Mouse (Mus musculus) ES-CJ7 (cell line): Measurements from ENCODE around the gene Traf5.

Experiments used
- DNase-seq: peaks from one replicate; pipeline ENCODE4 v3.0.0; 2011; ENCODE audit warnings: low read depth, low spot score

Gene Traf5

GRCm38 (mm10) chr1:192092879-192093660 is 711 bp upstream of the Traf5 start:
- DNase-seq, result peak; percentile 91

- DNase-seq, result no peak
These were observed 1.4 kb downstream of the Traf5 start for GRCm38 (mm10) chr1:192090689-192091567.

- no peak for DNase-seq
These were observed 2.1 kb downstream of the Traf5 start for GRCm38 (mm10) chr1:192090281-192090680.

- no peak for DNase-seq
These were observed 2.9 kb downstream of the Traf5 start for GRCm38 (mm10) chr1:192089208-192090166.

- no peak for DNase-seq
These were observed 4.3 kb downstream of the Traf5 start for GRCm38 (mm10) chr1:192088011-192088410.

- DNase-seq, result no peak
These were observed 5.3 kb downstream of the Traf5 start for GRCm38 (mm10) chr1:192087098-192087497.

- no peak for DNase-seq
These were observed 5.9 kb downstream of the Traf5 start for GRCm38 (mm10) chr1:192086279-192087037.

DNA sequence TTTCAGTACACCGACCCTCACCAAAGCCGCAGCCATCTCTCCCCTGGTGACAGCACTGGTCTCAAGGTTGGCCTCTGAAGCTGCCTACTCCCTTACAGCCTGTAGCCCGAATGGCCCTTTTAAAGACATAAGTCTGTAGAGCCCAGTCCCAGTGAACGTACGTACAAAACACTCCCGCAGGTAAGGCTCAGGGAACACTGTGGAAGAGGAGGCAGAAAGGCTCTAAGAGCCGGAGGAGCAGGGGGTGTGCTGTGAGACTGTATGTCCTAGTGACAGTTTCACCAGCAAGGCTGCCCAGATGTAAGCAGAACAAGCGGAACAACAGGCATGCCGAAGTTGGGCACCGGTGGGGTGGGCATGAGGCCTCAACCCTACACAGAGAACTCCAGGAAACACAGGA is 7.1 kb downstream of the Traf5 start:
- no peak for DNase-seq

DNA sequence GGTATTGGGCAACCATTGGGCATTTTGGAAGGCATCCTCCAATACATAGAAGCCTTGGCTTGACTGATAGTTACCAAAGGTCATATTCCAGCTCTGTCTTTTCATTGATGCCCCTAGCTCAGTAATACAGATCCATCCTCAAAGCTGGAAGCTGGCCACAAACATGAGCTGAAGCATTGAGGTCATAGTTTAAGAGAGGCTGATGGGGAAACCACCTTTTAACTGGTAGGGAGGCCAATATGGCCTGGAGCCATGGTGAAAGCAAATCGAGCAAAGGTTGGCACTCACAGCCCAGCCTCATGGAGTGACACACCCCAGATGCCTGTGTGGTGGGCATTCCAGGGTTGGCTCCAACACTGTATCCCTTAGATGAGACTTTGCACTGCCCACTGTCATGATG is 9.7 kb downstream of the Traf5 start:
- no peak for DNase-seq

GRCm38 (mm10) chr1:192081129-192081528 is 11.2 kb downstream of the Traf5 start:
- no peak for DNase-seq

- no peak for DNase-seq
These were observed 13.2 kb downstream of the Traf5 start for GRCm38 (mm10) chr1:192079121-192079520.

- DNase-seq, result no peak
These were observed 14.0 kb downstream of the Traf5 start for GRCm38 (mm10) chr1:192078406-192078805.

DNA sequence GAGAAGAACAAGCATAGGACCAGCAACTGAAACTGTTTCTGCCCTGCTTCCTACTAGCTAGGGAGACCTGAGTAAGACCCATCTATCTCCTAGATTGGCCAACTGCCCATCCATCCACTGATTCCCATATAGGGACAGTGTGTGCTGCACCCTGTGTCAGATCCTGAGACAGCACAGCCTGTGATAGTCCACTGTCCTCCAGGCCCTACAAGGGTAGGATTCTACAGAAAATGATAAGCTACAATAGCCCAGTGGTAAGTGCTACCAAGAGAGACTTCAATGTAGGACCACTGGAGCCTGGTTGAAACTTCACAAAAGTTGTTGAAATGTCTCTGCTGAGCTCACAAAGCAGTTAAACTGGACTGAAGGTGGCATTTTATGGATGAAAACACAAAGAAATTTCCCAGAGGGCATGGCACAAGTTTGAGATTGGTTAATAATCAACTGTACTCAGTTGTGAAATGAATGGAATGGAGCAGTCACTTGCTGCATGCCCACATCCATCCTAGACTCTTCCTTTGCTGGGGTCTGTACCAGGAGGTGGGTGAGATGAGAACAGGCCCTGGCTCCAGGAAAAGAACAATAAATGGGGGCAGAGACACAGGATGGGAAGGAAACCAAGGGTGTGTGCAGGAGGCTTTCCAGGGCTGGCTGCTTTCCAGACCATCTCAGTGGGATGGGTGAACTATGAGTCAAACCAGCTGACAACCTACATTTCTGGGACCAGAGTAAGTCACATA is 15.4 kb downstream of the Traf5 start:
- no peak for DNase-seq

DNA sequence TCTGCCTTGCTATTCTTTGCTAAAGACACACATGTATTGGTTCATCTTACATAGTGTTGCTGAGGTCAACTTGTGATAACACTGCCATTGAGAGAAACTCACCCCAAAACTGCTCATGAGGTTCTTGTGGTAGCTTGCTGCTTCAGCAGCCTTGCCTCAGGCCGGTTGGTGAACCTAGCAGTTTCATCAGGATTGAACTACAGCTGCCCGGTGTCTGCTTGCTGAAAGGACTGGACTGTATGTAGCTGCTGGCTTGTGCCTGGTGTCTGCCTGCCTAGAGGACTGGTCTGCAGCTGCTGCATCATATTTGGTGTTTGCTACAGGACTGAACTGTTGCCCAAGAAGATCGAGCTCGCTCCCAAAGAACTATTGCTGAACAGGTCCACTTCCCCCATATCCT is 16.3 kb downstream of the Traf5 start:
- DNase-seq, result no peak

- no peak for DNase-seq
These were observed 17.5 kb downstream of the Traf5 start for GRCm38 (mm10) chr1:192074824-192075223.

- DNase-seq, result no peak
These were observed 19.9 kb downstream of the Traf5 start for GRCm38 (mm10) chr1:192072426-192072825.

DNA sequence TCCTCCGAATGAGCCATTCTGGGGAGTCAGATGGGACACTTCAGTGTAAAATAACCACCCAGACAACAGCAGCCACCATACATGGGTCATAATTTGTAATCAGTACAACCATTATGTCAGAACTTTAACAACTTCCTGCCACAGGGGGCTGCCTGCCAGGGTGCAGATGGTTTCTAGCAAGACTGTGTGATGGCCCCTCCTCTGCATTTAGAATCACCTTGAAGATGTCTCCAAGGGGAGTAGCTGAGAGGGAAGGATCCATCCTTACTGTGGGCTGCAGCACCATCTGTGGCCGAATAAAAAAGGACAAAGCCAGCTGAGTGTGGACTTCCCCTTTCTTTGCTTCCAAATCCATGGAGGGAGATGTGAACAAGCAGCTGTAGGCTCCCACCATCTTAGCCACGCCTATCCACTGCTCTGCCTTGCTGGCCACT is 21.7 kb downstream of the Traf5 start:
- no peak for DNase-seq

DNA sequence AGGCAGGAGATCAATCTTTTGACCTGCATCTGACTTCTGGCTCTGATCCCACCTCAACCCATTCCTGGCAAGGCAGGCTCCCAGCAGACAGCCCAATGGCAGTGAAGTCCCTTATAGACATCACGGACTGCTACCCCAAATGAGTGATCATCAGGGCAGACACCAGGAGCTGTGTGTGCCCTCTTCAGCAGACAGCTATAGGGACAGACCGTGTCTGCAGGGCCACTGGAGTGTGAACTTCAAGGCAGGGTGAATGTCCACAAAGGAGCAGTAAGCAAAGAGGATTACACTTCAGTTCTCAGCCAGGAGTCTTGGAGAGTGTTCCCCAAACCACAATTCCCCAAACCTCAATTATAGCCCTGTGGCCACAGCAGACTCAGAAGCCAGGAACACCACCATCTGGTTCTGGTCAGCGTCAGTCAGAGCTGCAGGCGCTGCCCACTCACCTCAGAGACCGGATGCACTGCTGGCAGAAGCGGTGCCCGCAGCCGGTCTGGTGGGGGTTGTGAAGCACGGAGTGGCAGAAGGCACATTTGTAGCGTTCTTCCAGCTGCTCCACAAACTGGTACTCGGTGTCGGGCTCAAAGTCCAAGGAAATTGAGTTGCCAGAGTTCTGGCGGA is 22.3 kb downstream of the Traf5 start:
- DNase-seq, result no peak

DNA sequence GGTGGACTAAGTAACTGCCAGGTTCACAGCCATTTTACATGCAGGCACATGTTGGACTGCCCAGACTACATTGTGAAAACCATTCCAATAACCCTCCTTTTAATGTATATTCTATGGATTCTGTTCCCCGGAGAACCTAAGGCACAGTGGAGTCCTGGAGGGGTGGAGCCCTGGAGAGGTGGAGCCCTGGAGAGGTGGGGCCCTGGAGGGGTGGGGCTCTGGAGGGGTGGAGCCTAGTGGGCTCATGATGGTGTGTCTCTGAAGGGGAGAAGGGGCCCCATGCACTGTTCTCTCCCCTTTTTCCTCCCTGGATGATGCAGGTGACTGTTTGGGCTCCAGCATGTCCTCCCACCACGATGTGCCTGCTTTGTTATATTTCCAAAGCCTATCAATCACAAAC is 24.2 kb downstream of the Traf5 start:
- no peak for DNase-seq

GRCm38 (mm10) chr1:192066956-192067355 is 25.4 kb downstream of the Traf5 start:
- no peak for DNase-seq
